Comparison of ENCODE assay signal across 8 mouse cellular contexts in the genomic region with DNA sequence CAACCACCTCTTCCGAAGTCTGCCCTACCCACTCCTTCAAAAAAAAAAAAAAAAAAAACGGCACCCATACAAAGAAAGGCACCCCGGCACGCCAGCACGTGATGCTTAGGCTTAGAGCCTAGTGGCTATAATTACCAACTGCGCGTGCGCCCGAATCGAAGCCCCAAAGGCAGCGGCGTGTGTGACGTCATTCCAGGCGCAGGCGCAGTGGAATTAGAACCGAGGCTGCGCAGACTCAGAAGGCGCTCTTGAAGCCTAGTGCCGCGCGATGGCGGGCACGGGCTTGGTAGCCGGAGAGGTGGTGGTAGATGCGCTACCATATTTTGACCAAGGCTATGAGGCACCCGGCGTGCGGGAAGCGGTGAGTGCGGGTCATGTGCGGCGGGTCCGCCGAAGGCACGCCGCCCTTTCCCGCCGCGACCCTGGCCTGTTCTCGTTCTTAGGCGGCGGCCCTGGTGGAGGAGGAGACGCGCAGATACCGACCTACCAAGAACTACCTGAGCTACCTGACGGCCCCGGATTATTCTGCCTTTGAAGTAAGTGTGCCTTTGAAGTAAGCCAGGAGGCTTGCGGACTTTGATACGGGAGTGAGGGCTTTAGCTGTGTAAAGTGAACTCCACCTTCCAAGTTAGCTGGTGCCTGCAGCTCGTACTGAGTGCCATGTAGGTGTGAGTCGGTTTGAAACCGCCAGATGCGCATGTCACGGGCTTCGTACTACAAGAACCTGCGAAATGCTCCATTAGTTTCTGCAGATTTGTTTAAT. TPM values are rescaled to one million over a fixed set of nuclear protein-coding genes. Genes with fewer than 3 reads are reported as not detected.
DNase-seq lines count a peak whose midpoint lies in the region; ATAC-seq and TF ChIP-seq lines count a peak whose summit lies in the region.

A gene (plus strand): TSS at position 151 of the 763 bp plus-strand sequence.

- H3K9me3 ChIP-seq in ES-Bruce4 (replicated peaks; ENCODE audit: control insufficient read depth, insufficient read depth, low read length, poor library complexity, severe bottlenecking), result no peaks in the 10 kb centered on the region
- H3K9me3 ChIP-seq in forebrain, embryonic 14.5 days (replicated peaks; ENCODE audit: control insufficient read depth, low read length), result no peaks in the 10 kb centered on the region
- no peaks in the 10 kb centered on the region for H3K9me3 ChIP-seq in neural tube, embryonic 15.5 days (replicated peaks)

- H3K9ac ChIP-seq in ES-Bruce4 (ENCODE audit: low read depth, poor library complexity, severe bottlenecking), result peak within 1 kb of the TSS; percentile 74
- H3K9ac ChIP-seq in forebrain, embryonic 14.5 days (ENCODE audit: low read length), result peak within 1 kb of the TSS; percentile 89
- peak within 1 kb of the TSS; percentile 82 for H3K9ac ChIP-seq in neural tube, embryonic 15.5 days (replicated peaks)

- DNase-seq in forebrain, embryonic 14.5 days (ENCODE audit: low spot score), result peak; percentile 100
- DNase-seq in heart, postnatal 14 days, result peak; percentile 99
- DNase-seq in layer of hippocampus, adult 11-12 months (ENCODE audit: low spot score), result peak; percentile 98
- peak; percentile 97 to 98 for DNase-seq in lung, adult 18-20 months
- peak; percentile 97 for DNase-seq in testis, postnatal 14 days (ENCODE audit: low spot score)

- H3K27ac ChIP-seq in ES-Bruce4 (ENCODE audit: insufficient read depth, low read length), result peak within 1 kb of the TSS; percentile 15; the same call in 1 of the 2 replicates
- H3K27ac ChIP-seq in forebrain, embryonic 14.5 days (ENCODE audit: low read depth, low read length), result peak within 1 kb of the TSS; percentile 69
- H3K27ac ChIP-seq in neural tube, embryonic 15.5 days (replicated peaks), result peak within 1 kb of the TSS; percentile 84

- ATAC-seq in cerebellum, adult (ENCODE audit: insufficient number of reproducible peaks, low FRiP score, low TSS enrichment), result peak; percentile 90
- peak; percentile 96 for ATAC-seq in forebrain, embryonic 14.5 days
- ATAC-seq in neural tube, embryonic 15.5 days (ENCODE audit: low FRiP score), result peak; percentile 97

- TF ChIP-seq EP300 in ES-Bruce4 (IDR thresholded peaks at IDR 0.05; ENCODE audit: insufficient read depth, low read depth, low read length), result peak; percentile 63; the same call in 1 of the 2 replicates

- TF ChIP-seq POLR2A in ES-Bruce4 (IDR thresholded peaks at IDR 0.05; ENCODE audit: insufficient read depth, low read length), result peak; percentile 96

- H3K36me3 ChIP-seq in ES-Bruce4 (ENCODE audit: control insufficient read depth, insufficient read depth, low read length, poor library complexity, severe bottlenecking), result peaks cover 39% of the 10 kb centered on the region
- peaks cover 23% of the 10 kb centered on the region for H3K36me3 ChIP-seq in forebrain, embryonic 14.5 days (ENCODE audit: control insufficient read depth, insufficient read depth, low read length)
- peaks cover 29% of the 10 kb centered on the region for H3K36me3 ChIP-seq in neural tube, embryonic 15.5 days

- no peaks in the 10 kb centered on the region for H3K4me1 ChIP-seq in ES-Bruce4 (ENCODE audit: control insufficient read depth, insufficient read depth, low read length)
- peaks cover 7% of the 10 kb centered on the region for H3K4me1 ChIP-seq in forebrain, embryonic 14.5 days (ENCODE audit: control insufficient read depth, insufficient read depth, low read length)
- peaks cover 25% of the 10 kb centered on the region for H3K4me1 ChIP-seq in neural tube, embryonic 15.5 days

- WGBS in forebrain, embryonic 14.5 days, result under 1% methylated on average over 56 of the region's 56 CpGs
- under 1% methylated on average over 56 of the region's 56 CpGs for WGBS in neural tube, embryonic 15.5 days

- intact Hi-C loops in heart, postnatal 14 days (cut with DNase I), result loop anchor here (2.0 kb wide), 2 partner anchors 69 to 113 kb away; a partner anchor contains a TSS

- H3K27me3 ChIP-seq in ES-Bruce4 (ENCODE audit: control insufficient read depth, insufficient read depth, low read length, poor library complexity, severe bottlenecking), result no peaks in the 10 kb centered on the region
- no peaks in the 10 kb centered on the region for H3K27me3 ChIP-seq in forebrain, embryonic 14.5 days (replicated peaks; ENCODE audit: control insufficient read depth, insufficient read depth, low read length)
- no peaks in the 10 kb centered on the region for H3K27me3 ChIP-seq in neural tube, embryonic 15.5 days (replicated peaks)

- peak within 1 kb of the TSS; percentile 84 for H3K4me2 ChIP-seq in forebrain, embryonic 14.5 days (ENCODE audit: low read length)
- H3K4me2 ChIP-seq in neural tube, embryonic 15.5 days, result peak within 1 kb of the TSS; percentile 71

- H3K4me3 ChIP-seq in ES-Bruce4 (ENCODE audit: low read depth, low read length), result peak within 1 kb of the TSS; percentile 87
- peak within 1 kb of the TSS; percentile 77 for H3K4me3 ChIP-seq in forebrain, embryonic 14.5 days (ENCODE audit: low read depth, low read length)
- peak within 1 kb of the TSS; percentile 61 for H3K4me3 ChIP-seq in neural tube, embryonic 15.5 days (replicated peaks)

- TF ChIP-seq CTCF in ES-Bruce4 (IDR thresholded peaks at IDR 0.05; ENCODE audit: low read depth, low read length), result no peak

RNA-seq across cellular contexts. Expression of the gene that starts here (rescaled TPM):
- 186 and 192 TPM in 2 replicates for polyA plus RNA-seq in ES-Bruce4 (2011; ENCODE audit: insufficient read depth, insufficient read length, low read depth, missing spikeins)
- 196 and 221 TPM in 2 replicates for polyA plus RNA-seq in forebrain, embryonic 14.5 days (2014; fragmentation: Nextera tagmentation; extraction: Ambion mirVana)
- total RNA-seq in heart, postnatal 14 days (2021), result 10 to 100 TPM; 47.7 to 48.0 TPM
- polyA plus RNA-seq in neural tube, embryonic 15.5 days (2015; fragmentation: Nextera tagmentation; extraction: Ambion mirVana), result 196 and 199 TPM in 2 replicates

Comparison
In these comparisons a context has a peak if more than half of its experiments do, and no peak if none do; other contexts are left out.
1. Peak in every context shown above with its lines: DNase-seq, ATAC-seq, H3K4me3 ChIP-seq and H3K27ac ChIP-seq.
2. H3K27ac ChIP-seq: peak in every context shown above with its lines; median percentile 84 in neural tube, embryonic 15.5 days; 69 in forebrain, embryonic 14.5 days; 15 in ES-Bruce4.